Mouse (Mus musculus): ENCODE measurements around the gene Tgtp1. TPM values are rescaled to one million over a fixed set of nuclear protein-coding genes. Genes with fewer than 3 reads are reported as not detected.
"Not testable (repeated sequence)": the region's sequence is repeated elsewhere in the genome, so short reads cannot be mapped to it uniquely, and the experiment has no call there.

Gene Tgtp1
- total RNA-seq (2021): under 1 TPM in 1 of 2 experiments, not detected in 1; 0.14 TPM
- long read RNA-seq, experiment 1: 0 reads
- long read RNA-seq, experiment 2: 0 reads

- DNase-seq; intact Hi-C loops (cut with DNase I; ENCODE audit: low total_unique reads): not testable (repeated sequence)
Measured at GRCm38 (mm10) chr11:48994018-48994417, at the start of gene Tgtp1. Gene Tgtp1, minus strand, starts transcription at chr11:48994172.

GRCm38 (mm10) chr11:49012074-49012473, 18.1 kb upstream of the Tgtp1 start:
- intact Hi-C loops (cut with DNase I; ENCODE audit: low total_unique reads); DNase-seq: not testable (repeated sequence)

GRCm38 (mm10) chr11:49006785-49007184, 12.8 kb upstream of the Tgtp1 start:
- DNase-seq; intact Hi-C loops (cut with DNase I; ENCODE audit: low total_unique reads): not testable (repeated sequence)

DNA sequence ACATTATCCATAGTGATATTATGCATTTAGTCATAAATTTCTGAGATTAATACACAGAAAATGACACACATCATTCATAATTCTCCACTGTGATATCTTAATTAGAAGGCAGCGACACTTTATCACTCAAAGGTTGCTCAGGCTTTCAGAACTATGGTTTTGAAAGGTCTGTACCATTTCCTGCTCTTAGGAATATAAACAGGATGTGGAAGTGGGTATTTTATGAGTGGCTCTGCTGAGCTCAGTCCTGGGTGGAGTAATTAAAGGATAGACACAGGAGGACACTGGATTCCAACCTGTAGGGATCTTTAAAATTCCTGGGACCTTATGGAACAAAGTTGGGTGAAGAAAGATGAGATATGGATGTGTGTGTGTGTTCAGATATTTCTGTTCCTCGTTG, 12.3 kb upstream of the Tgtp1 start:
- intact Hi-C loops (cut with DNase I; ENCODE audit: low total_unique reads): not testable (repeated sequence)

DNA sequence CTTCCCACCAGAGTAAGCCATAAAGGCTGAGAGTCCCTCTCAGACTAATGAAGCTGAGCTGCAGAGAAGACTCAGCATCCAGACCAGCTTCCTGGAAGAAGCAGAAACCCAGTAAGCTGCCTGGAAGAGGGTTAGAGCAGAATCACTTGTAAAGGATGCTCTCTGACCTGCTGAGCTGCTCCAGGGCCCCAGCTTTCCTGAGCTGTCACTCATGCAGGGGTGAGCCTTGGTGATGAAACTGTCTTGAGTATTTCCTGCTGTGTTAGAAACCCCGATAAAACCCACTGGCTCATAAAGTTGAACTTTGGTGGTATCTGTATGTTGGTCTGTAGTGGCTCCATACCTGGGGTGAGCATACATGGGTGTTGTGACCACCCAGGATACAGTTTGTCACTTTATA, 6.4 kb upstream of the Tgtp1 start:
- intact Hi-C loops (cut with DNase I; ENCODE audit: low total_unique reads); DNase-seq: not testable (repeated sequence)

More for the DNA sequence above, 12.3 kb upstream of the Tgtp1 start:
- DNase-seq: not testable (repeated sequence)

DNA sequence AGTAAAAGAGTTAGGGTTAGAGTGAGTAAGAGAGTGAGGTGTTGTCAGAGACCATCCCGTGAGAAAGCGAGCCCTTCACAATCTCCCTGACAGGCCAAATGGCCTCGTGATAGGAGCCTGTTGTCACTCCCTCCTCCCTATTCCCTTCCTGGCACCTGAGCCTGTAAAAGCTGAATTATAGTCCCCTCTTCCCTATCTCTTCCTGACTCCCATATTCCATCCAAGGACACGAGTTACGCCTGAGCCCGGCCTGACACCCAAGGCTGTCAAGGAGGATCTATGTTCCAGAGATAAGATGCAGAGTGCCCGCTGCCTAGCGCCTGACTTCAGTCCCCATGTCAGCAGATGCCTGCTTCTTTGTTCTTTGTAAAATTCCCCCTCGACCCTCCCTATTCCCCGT, 676 bp downstream of the Tgtp1 start:
- intact Hi-C loops (cut with DNase I; ENCODE audit: low total_unique reads); DNase-seq: not testable (repeated sequence)

- DNase-seq; intact Hi-C loops (cut with DNase I; ENCODE audit: low total_unique reads): not testable (repeated sequence)
Measured at GRCm38 (mm10) chr11:48991740-48992520, 2.0 kb downstream of the Tgtp1 start, which contains the start of gene Gm12185. Gene Gm12185, minus strand, starts transcription at chr11:48992226.

GRCm38 (mm10) chr11:48989981-48990380, 4.0 kb downstream of the Tgtp1 start:
- intact Hi-C loops (cut with DNase I; ENCODE audit: low total_unique reads); DNase-seq: not testable (repeated sequence)

DNA sequence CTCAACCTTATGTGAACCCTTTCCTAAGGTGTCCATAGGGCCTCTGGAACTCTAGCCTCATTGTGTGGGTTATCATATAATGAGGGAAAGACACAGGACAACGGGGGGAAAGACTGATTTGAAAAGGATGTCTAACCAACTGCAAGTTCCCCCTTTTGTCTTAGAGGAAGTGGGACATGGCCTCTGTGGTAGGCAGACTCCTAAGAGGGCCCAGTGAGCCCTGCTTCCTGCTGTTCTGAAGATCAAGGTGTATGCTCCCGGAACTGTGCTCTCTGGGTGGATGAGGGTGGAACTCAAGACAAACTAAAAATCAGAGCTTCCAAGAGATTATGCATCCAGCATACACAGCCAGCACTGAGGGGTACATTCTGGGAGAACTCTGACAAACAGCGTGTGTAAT, 5.8 kb downstream of the Tgtp1 start:
- DNase-seq; intact Hi-C loops (cut with DNase I; ENCODE audit: low total_unique reads): not testable (repeated sequence)

DNA sequence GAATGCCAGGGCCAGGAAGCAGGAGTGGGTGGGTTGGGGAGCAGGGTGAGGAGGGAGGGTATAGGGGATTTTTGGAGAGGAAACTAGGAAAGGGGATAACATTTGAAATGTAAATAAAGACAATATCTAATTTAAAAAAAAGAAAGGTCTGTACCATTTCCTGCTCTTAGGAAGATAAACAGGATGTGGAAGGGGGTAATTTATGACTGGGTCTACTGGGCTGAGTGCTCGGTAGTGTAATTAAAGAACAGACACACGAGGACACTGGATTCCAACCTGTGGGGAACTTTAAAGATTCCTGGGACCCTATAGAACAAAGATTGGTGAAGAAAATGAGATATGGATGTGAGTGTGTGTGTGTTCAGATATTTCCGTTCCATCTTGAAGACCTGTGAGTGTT, 11.1 kb downstream of the Tgtp1 start:
- intact Hi-C loops (cut with DNase I; ENCODE audit: low total_unique reads); DNase-seq: not testable (repeated sequence)

- DNase-seq; intact Hi-C loops (cut with DNase I; ENCODE audit: low total_unique reads): not testable (repeated sequence)
Measured at GRCm38 (mm10) chr11:48980052-48980451, 13.9 kb downstream of the Tgtp1 start.

DNA sequence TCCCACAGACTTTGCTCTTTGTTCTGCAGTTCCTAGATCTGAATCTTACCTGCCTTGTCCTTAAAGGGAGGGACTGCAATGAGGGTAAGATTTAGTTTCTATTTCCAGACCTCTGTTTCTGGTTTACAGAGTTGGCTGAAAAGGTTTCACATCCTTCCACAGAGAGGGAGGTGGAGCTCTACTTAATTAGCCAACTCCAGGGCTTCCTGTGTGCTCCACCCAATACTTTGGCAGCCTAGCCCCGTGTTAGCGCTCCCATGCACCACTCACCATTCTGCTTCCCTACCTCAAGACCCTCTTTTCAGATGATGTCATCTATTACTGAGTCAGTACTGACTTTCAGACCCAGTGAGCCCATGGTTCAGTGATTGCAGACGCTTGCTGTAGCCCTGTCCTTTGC, 14.7 kb downstream of the Tgtp1 start, which contains the start of gene 9930111J21Rik1:
Gene 9930111J21Rik1 (minus strand): TSS at position 148 of the 400 bp plus-strand sequence.
- intact Hi-C loops (cut with DNase I; ENCODE audit: low total_unique reads); DNase-seq: not testable (repeated sequence)

DNA sequence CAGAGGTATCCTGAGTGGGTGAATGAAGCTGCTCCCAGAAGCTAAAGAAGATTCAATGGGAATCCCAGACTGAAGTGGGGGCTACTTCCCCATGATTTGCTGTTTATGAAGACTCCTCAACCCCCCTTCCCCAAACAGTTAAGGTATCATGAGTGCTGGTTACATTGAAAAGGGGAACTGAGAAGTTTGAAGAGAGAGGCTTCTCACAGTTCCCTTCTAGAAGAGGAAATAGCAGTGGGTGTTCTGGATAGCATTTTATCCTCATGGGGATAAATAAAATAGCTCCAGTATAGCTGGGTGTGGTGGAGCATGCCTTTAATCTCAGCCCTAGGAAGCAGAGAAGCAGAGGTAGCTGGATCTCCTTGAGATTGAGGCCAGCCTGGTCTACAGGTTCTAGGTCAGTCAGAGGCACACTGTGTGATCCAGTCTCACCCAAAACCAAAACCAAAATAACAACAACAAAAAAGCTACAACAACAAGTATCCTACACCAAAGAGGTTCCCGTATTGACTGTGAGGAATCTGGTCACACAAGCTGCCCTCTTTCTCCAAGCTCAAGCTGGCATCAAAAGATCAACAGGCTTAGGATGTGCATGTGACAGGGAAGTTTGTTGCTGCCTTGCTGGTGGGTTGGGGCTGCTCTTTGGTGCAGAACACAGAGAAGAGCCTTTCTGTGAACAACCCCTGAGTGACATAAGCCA, 15.6 kb downstream of the Tgtp1 start, which contains the start of gene Olfr56:
Gene Olfr56 (plus strand): TSS at position 650 of the 700 bp plus-strand sequence.
- DNase-seq; intact Hi-C loops (cut with DNase I; ENCODE audit: low total_unique reads): not testable (repeated sequence)

GRCm38 (mm10) chr11:48974686-48975085, 19.3 kb downstream of the Tgtp1 start:
- intact Hi-C loops (cut with DNase I; ENCODE audit: low total_unique reads); DNase-seq: not testable (repeated sequence)

DNA sequence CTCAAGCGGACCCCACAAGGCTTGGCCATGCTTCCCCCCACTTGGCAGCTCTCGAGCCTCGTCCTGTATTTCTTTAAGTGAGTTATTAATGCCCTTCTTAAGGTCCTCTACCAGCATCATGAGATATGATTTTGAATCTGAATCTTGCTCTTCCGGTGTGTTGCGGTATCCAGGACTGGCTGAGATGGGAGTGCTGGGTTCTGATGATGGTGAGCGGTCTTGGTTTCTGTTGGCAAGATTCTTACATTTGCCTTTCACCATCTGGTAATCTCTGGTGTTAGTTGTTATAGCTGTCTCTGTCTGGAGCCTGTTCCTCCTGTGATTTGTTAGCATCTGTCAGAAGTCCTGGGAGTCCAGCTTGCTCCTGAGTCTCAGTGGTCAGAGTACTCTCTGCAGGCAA, 47.9 kb downstream of the Tgtp1 start, which contains the start of gene Psme2b:
Gene Psme2b (minus strand): TSS at position 101 of the 400 bp plus-strand sequence.
- DNase-seq; intact Hi-C loops (cut with DNase I; ENCODE audit: low total_unique reads): not testable (repeated sequence)

GRCm38 (mm10) chr11:48939286-48939685, 54.7 kb downstream of the Tgtp1 start:
- DNase-seq; intact Hi-C loops (cut with DNase I; ENCODE audit: low total_unique reads): not testable (repeated sequence)
